Mouse (Mus musculus): ENCODE measurements around the gene Satb1.

The Satb1 gene

GRCm38 (mm10) chr17:51832900-51833577 is at the start of gene Satb1:
Gene Satb1 (minus strand): TSS chr17:51833290.
- DNase-seq (ENCODE audit: low read depth, low spot score), result no peak

GRCm38 (mm10) chr17:51882566-51882965 is 49.5 kb upstream of the Satb1 start:
- no peak for DNase-seq (ENCODE audit: low read depth, low spot score)

GRCm38 (mm10) chr17:51880895-51881622 is 48.0 kb upstream of the Satb1 start:
- no peak for DNase-seq (ENCODE audit: low read depth, low spot score)

- no peak for DNase-seq (ENCODE audit: low read depth, low spot score)
Measured at GRCm38 (mm10) chr17:51880221-51880620, 47.1 kb upstream of the Satb1 start.

GRCm38 (mm10) chr17:51879736-51880135 is 46.6 kb upstream of the Satb1 start:
- no peak for DNase-seq (ENCODE audit: low read depth, low spot score)

- no peak for DNase-seq (ENCODE audit: low read depth, low spot score)
Measured at GRCm38 (mm10) chr17:51879171-51879570, 46.1 kb upstream of the Satb1 start.

- DNase-seq (ENCODE audit: low read depth, low spot score), result no peak
Measured at GRCm38 (mm10) chr17:51876471-51876870, 43.4 kb upstream of the Satb1 start.

- no peak for DNase-seq (ENCODE audit: low read depth, low spot score)
Measured at GRCm38 (mm10) chr17:51857616-51858015, 24.5 kb upstream of the Satb1 start.

GRCm38 (mm10) chr17:51856332-51856731 is 23.2 kb upstream of the Satb1 start:
- no peak for DNase-seq (ENCODE audit: low read depth, low spot score)

- DNase-seq (ENCODE audit: low read depth, low spot score), result no peak
Measured at GRCm38 (mm10) chr17:51855261-51855660, 22.2 kb upstream of the Satb1 start.

GRCm38 (mm10) chr17:51853952-51854351 is 20.9 kb upstream of the Satb1 start:
- DNase-seq (ENCODE audit: low read depth, low spot score), result no peak

GRCm38 (mm10) chr17:51840596-51840995 is 7.5 kb upstream of the Satb1 start:
- DNase-seq (ENCODE audit: low read depth, low spot score), result no peak

GRCm38 (mm10) chr17:51839484-51839883 is 6.4 kb upstream of the Satb1 start:
- DNase-seq (ENCODE audit: low read depth, low spot score), result no peak

GRCm38 (mm10) chr17:51836901-51837300 is 3.8 kb upstream of the Satb1 start:
- no peak for DNase-seq (ENCODE audit: low read depth, low spot score)

GRCm38 (mm10) chr17:51836243-51836642 is 3.2 kb upstream of the Satb1 start:
- DNase-seq (ENCODE audit: low read depth, low spot score), result no peak

GRCm38 (mm10) chr17:51833578-51834361 is 680 bp upstream of the Satb1 start:
- DNase-seq (ENCODE audit: low read depth, low spot score), result no peak

- no peak for DNase-seq (ENCODE audit: low read depth, low spot score)
Measured at GRCm38 (mm10) chr17:51832421-51832875, 642 bp downstream of the Satb1 start.

GRCm38 (mm10) chr17:51831702-51832420 is 1.2 kb downstream of the Satb1 start:
- no peak for DNase-seq (ENCODE audit: low read depth, low spot score)

- no peak for DNase-seq (ENCODE audit: low read depth, low spot score)
Measured at GRCm38 (mm10) chr17:51831121-51831701, 1.9 kb downstream of the Satb1 start.

- no peak for DNase-seq (ENCODE audit: low read depth, low spot score)
Measured at GRCm38 (mm10) chr17:51829436-51829835, 3.7 kb downstream of the Satb1 start.

- no peak for DNase-seq (ENCODE audit: low read depth, low spot score)
Measured at GRCm38 (mm10) chr17:51827922-51828410, 5.1 kb downstream of the Satb1 start.
